Mouse (Mus musculus): ENCODE results near the gene Prom2.
A peak's percentile ranks its signal among the peaks of the same experiment; 100 is the strongest.

Gene Prom2

DNA sequence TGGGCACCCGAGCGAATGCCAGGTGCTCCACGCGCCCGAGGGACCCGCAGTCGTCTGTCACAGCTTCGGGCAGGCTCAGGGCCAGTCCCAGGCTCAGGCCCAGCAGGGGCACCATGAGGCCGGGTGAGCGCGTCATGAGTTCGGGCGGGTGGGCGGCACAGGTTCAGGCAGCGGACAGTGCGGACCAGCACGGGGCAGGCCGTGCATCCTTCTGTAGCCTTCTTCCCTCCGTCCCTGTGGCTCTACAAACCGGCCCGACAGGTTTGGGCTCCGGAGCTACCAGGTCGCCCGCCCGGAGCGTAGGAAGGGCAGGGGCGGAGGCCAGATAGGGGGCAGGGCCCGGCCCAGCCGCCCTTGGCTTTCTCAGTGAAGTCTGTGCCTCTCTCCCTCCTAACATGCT lies at the start of gene Prom2:
Gene Prom2, minus strand, starts transcription at position 283 of the 400 bp plus-strand sequence.
- peak; percentile 60 to 64 for DNase-seq

DNA sequence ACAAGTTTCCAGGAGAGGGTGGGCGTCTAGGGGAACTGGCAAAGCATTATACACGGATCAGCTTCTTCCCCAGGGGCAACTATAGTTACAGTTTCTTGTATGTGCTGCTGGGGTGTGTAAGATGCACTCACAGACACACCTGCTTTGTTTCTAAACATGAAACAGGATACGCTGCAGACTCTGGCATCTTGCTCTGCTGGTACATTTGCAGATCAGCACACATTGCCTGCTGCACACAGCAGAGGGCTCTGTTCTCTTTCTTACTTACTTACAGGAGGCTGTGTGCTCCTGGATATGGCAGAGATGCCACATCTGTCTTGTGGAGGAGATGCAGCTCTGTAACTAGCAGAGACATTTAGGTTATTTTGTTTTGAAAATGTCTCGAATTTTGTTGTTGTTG lies 49.6 kb upstream of the Prom2 start:
- DNase-seq = no peak

DNA sequence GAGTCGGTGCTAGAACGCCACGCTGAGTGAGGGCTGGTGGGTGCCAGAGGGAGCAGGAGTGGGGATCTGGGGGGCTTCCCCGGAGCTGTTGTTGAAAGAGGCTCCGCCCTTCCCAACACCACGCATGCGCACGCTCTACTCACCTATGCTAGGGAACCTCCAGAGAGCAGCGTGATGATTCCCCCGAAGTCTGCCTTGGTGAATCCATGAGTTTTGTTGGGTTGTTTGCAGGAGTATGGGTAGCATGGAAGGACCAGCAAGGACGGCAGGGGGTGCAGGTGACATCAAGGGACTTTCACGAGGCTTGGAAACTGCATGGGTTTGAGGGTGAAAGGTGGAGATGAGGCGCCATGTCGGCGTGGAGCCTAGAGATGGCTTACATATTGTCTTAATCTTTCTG lies 48.9 kb upstream of the Prom2 start:
- no peak for DNase-seq

DNA sequence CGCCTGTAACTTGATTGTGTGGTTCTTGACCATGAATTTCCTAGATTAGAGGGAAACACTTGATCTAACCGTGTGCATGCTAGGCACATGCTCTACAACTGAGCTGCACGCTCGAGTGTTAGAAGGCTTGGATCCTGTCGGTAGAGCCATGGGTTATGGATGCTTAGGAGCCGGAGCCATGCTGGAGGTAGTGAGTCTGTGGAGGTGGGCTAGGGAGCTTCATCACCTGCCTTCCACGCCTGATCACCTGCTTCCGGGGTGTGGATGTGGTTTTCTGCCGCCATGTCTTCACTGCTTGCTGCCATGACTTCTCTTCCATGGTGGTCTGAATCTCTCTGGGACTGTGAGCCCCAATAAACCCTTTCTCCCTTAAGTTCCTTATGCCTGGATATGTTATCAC lies 47.6 kb upstream of the Prom2 start:
- no peak for DNase-seq

DNA sequence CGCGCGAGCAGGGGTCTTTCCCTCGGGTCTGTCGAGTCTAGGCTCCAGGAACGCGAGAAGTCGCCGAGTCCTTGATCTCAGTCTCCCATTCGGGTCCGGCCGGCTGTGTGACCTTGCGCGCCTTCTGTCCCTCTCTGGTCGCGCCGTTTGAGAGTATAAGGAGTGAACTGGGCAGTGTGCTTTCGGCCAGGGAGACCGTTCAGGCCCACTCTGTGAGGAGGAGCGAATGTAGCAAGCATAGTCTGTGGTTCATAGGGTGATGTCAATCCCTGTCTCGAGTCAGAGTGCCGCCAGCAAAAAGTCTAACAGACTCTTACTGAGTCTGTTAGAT lies 46.2 kb upstream of the Prom2 start:
- DNase-seq = peak in 1 of 2 experiments; percentile 24

DNA sequence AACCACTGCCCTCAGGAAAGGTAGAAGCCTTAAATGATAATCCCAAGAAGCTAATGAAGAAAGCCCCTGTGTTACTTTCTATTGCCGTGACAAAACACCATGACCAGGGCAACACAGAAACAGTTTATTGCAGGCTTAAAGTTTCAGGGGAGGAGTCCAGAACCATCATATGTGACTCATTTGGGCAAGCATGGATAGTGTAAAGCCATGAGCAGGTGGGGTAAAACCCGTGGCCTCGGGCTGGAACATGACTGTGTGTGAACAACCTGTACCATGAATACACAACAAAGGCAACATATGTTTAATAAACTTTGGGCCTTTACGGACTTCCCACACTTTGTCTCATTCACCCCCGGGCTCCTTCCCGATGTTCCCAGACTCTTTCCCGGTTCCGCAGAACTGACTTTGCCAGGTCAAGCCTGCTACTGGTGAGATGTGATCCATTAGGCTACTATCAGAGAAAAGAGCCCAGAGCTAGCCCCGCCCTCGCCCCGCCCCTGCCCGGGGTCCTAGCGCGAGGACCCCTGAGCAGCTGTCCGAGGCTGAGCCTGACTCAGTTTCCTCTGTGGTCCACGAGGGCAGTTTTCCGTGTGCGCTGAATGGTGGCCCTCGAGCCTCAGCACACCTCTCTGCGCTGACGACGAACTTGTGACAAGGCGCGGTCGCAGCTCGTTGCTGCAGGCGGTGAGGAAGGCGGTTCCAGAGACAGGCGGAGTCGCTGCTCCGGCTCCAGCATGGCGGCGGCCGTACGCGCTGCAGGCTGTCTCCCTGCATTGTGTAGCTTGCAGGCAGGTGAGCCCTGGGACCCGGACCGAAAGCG lies 45.6 kb upstream of the Prom2 start, which contains the start of the genes Zfp661 and Mrps5:
Gene Zfp661, minus strand, starts transcription at position 401 of the 820 bp plus-strand sequence.
Gene Mrps5, plus strand, starts transcription at position 529 of the 820 bp plus-strand sequence.
- DNase-seq = peak; percentile 94

DNA sequence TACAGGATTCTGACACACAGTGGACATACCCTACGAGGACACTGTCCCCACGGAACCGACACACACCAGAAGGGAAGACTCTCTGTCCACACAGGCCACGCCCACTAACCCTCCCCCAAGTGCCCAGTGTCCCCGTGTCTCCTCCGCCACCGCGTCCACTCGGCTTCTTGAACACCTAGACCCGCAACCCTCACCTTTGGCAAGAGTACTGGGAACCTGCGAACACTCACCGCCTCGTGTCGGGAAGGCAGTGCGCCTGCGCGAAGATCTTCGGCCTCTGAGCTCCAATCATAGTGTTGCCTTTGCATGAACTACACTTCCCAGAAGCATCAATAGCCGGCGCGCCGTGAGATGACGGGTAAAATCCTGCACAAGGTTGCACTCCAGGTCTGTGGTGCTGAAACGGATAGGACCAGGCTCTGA lies 43.2 kb upstream of the Prom2 start:
- DNase-seq = peak; percentile 96 to 97

DNA sequence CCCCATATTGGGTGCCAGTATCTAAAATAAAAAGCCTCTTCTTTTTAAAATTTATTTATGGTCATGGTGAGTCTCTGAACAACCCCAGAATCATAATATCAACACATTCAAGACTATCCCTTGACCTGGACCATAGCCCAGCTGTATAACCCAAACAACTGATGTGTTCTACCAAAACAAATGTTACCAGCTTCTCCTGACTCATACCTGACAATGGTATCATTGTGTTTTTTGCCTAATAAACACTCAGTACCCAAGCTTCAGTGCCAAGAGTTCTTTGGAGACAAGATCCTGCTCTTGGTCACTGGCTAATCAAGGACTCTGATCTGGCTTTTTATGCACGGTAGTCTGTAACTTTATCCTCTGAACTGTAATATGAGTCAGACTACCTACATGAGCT lies 32.1 kb upstream of the Prom2 start:
- no peak for DNase-seq

DNA sequence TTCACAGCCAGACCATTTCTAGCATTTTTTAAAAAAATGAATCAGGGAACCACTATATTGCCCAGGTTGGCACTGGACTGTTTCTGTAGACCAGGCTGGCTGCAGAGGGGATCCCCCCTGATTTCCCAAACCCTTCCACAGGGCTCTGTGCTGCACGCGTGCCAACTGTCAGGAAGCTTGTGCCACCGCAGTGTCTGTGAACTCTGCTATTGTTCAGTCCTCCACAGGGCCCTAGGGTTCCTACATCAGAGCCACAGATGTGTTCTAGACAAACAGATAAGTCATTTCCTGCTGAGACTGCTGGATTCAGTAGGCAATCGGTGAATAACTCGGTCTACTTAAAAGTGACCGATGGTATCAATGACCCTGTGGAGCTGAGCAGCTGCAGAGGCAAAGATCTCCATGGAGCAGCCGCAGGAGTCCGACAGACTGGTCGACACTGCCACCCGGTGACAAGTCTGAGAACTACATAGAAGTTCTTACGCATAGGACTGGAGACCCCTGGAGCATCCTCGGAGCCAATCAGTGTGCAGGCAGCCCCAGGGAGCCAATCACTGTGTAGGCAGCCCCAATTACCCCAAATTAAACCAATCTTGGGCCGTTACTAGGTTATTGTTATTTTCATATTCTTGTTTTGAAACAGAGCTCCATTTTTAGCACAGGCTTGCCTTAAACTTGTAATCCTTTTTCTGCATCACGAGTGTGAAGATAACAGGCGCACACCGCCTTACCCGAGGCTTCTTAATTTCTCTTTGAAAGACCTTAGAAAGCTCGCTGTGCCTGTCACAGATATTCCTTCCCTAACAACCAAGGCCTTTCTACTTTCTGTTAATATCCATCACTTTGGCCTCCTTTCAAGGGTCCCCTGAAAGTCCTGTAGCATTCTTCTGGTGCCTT lies 18.1 kb upstream of the Prom2 start:
- DNase-seq = peak; percentile 97 to 98

DNA sequence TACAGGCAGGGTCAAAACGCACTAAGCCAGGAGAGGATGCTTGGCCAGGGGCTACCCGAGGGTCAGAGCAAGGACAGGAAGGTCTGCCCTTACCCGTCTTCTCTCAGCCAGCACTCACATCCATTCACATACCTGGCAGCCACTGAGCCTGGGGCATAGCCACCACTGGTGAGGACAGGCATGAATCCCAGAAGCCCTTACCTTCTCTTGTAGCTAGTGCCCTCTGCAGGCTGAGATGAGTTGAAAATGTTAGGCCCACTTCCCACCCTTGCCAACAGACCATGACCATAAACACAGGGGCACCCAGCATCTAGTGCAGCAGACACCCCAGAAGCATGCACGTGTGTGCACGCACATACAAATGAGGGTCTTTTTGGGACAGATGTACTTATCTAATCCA lies 9.8 kb upstream of the Prom2 start:
- peak; percentile 92 for DNase-seq

DNA sequence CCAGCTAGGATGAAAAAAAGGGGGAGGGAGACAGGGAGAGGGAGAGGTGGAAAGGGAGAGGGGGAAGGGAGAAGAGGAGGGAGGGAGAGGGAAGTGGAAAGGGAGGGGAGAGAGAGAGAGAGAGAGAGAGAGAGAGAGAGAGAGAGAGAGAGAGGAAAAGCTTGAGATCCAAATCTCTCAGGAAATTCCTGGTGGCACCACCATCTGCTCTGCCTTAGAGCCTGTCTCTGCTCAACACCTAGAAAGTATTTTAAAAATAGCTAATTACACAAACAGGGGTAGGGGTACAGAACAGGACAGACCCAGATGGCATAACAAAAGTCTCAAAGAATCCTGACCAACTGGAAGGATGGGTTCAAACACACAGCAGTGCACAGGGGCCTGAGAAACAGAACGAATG lies 9.2 kb upstream of the Prom2 start:
- peak in 1 of 2 experiments; percentile 28 for DNase-seq

DNA sequence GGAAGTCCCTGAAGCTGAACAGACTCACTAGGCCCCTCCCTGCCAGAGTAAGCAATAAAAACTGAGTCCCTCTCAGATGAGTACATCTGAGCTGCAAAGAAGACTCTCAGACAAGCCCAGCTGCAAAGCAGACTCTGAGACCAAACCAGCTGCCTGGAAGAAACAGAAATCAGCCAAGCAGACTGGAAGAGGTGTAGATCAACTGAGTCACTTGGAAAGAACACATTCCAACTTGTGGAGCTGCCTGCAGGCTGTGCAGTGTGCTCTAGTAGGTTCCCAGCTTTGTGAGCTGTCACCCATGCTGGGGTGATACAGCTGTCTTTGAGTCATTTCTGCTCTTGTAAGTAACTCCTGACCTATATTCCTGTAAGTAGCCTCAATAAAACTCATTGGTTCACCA lies 8.4 kb upstream of the Prom2 start:
- peak in 1 of 2 experiments; percentile 6 for DNase-seq

DNA sequence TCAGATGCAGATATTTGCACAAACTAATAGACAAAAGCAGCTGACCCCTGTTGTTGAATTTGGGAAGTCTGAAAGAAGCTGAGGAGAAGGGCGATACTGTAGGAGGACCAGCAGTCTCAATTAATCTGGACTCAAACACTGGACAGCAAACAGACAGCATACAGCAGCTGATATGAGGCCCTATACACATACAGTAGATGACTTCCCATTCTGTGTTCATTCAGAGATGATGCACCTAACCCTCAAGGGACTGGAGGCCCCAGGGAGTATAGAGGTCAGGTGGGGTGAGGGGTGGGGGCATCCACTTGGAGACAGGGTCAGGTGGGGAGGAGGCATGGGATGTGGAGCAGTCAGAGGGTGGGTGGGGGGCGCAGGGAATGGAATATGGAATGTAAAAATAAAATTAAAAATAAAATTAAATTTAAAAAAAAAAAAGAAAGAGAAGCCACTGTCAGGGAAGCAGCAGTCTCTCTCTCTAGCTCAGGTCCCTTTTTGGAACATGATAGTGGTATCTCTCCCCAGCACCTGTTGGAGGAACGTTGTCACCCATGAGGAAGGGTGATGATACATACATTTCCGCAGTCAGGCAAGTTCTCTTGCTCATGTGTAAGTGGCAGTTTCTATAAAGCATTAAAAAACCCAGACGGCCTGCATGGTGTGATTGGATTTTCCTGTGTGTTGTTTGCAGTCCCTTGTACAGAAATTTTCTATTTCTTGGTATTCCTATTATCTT lies 7.2 kb upstream of the Prom2 start:
- DNase-seq = peak in 1 of 2 experiments; percentile 8

DNA sequence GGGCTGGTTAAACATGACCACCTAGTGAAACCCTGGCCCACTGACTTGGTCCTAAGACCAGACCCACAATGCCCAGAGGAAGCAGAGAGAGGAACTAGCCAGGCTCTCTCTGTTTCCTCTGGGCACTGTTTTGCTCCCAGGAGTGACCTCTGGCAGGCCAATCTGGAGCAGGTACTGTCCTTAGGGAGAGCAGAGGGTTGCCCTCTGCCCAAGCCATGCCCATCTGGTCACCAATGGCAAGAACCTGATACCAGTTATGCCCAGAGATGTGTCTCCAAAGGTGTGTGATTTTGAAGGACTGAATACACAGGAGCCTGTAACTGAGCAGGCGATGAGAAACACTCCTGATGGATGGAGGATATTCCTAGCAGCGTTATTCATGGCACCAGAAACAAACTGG lies 430 bp upstream of the Prom2 start:
- peak in 1 of 2 experiments; percentile 60 for DNase-seq

DNA sequence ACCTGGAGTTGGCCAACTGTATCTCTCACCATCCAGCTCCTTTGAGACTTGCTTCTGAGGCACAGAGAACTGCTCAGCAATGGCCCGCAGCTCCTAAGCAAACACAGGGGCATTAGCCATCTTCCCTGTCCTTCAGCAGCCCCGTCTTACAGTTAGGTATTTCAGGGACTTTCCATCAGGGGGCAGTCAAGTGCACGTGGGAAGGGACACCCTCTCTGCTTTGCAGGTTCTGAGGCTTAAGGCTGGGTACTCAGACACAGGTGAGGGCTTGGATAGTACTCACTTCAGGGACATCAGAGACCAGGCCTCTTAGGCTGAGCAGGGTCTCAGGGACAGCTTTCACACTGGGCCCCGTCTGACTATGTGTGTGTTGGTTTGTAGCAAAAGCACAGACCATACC lies 1.8 kb downstream of the Prom2 start:
- peak; percentile 75 to 83 for DNase-seq

DNA sequence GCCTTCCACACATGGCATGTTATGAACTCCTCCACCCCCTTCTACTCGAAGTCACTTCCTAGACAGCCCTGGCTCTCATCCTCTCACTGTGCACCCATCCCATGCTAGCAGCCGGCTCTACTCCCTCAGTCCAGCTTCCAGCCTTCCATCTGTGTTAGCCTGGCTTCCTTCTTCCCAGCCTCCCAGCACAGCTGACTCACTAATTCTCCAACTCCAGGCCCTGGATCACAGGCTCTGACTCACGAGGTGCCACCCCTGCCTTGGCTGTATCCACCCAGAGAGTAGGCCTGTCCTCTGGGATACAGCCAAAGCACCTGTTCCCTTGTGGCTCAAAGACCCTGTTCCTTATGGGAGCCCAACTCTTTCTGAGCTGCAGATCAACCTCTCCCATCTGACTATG lies 3.7 kb downstream of the Prom2 start:
- DNase-seq = peak in 1 of 2 experiments; percentile 56

DNA sequence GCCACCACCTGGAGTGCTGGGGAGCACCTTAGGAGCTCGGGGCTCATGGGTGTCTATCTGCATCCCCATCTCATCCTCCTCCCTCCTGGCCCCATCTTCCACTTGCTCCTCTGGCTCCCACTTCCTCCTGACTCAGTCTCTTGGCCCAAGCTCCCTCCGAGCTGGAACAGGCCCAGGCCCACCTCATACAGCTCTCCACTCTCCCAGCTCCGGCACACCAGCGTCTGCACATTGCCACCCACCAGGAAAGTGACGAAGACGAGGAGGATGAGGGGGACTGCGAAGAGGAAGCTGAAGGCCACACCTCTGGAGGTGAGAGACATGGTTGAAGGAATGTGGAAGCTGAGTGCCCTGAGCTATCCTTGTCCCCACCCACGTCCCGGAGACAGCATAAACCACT lies 5.9 kb downstream of the Prom2 start:
- DNase-seq = peak in 1 of 2 experiments; percentile 71

DNA sequence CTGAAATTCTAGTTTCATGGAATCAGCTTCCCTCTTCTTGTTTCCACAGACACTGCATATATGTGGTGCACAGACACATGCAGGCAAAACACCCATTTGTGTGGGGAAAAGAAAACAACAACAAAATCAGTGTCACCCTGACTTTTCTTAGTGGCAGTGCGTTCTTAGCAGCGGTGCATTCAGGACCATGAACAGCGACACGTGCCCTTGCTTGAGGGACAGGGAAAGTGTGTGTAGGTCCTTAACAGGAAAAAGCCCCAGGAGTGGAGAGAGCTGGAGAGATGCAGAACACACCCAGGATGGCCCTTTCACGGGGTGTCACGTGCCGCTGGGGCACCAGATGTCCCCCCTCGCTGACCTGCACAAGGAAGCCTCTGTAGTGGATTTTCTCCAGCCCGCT lies 8.9 kb downstream of the Prom2 start:
- no peak for DNase-seq

DNA sequence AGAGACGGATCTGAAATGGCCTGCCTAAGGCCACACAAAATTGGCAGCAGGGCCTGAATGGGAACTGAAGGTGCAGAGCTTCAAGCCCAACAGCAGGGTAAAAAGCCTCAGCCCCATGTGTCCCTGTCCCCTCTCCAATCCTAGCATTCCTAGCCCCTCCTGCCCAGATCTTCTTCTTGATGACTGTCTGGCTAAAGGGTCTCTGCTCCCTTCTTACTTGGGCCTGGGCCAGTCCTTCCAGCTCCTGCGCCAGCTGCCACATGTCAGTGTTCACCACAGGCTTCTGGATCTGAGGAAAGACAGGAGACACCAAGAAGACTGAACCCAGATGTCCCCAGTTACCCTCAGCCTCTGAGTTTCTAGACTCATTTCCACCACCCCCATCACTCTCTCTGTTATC lies 9.7 kb downstream of the Prom2 start:
- DNase-seq = peak; percentile 85 to 91

DNA sequence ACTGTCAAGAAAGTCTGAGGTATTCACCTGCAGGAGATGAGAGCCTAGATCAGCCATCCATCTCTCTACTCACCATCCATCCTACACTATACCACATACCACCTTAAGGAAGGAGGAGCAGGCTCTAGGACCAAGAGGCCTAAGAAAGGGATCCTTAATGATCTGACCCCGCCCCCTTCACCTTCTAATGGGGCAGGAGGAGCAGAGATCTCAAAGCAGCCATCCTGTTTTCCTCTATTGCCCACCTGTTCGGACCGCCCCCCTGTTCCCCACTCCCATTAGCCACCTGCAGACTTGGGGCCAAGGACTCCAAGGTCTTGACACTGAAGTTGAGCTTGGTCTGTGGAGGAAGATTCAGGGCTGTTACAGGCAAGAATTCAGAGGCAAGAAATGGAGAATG lies 10.8 kb downstream of the Prom2 start:
- DNase-seq = peak in 1 of 2 experiments; percentile 24

DNA sequence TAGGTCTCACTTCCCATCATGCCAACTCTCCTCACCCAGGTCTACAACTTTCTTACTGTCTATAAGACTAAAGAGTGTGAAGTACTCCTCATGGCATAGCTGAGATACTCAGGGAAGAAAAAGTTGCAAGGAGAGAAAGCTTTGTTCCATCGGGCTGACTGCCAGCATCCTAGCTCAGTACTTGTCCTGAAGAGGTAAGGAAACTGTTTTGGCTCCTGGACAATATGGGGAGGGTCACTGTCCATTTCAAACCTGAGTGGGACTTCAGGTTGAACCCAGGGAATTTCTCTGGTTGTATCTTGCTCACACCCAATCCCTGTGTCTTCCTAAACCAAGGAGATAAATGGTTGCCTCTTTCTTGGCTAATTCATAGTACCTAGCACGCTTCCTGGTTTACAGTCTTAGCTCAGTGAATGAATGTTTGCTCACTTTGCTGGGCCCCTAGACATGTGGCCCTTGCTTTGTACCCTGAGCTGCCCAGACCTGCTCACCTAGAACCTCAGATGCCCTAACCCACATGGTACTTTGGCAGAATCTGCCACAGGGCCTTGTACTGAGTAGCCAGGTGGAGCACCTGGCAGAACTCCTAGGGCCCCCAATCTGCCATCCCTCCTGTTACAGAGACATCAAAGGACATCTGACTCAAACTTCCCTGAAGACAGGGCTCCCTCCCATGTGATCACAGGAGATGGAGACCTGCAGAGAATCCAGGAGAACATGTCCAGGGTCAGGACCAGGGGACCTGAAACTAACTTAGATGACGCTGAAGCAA lies 16.1 kb downstream of the Prom2 start:
- DNase-seq = peak; percentile 64 to 66

Measured in cerebellum, postnatal 10 days (tissue).